Mouse (Mus musculus): ENCODE results near the gene Tuba1b.
A peak's percentile ranks its signal among the peaks of the same experiment; 100 is the strongest.
"Not testable (repeated sequence)": the region's sequence is repeated elsewhere in the genome, so short reads cannot be mapped to it uniquely, and the experiment has no call there.

The Tuba1b gene

GRCm38 (mm10) chr15:98934217-98934839 is at the start of gene Tuba1b:
Tuba1b (minus strand) TSS chr15:98934565.
- peak; percentile 93 for DNase-seq (ENCODE audit: low spot score in 2 of 2)

GRCm38 (mm10) chr15:98983431-98984081 is 49.2 kb upstream of the Tuba1b start:
- DNase-seq (ENCODE audit: low spot score in 2 of 2), result no peak

GRCm38 (mm10) chr15:98982100-98982499 is 47.7 kb upstream of the Tuba1b start:
- DNase-seq (ENCODE audit: low spot score in 2 of 2), result no peak

- no peak for DNase-seq (ENCODE audit: low spot score in 2 of 2)
Observed at GRCm38 (mm10) chr15:98980012-98980614, 45.7 kb upstream of the Tuba1b start.

GRCm38 (mm10) chr15:98978409-98979172 is 44.2 kb upstream of the Tuba1b start:
- DNase-seq (ENCODE audit: low spot score in 2 of 2), result no peak

GRCm38 (mm10) chr15:98977759-98978408 is 43.5 kb upstream of the Tuba1b start:
- DNase-seq (ENCODE audit: low spot score in 2 of 2), result peak; percentile 72 to 87

- DNase-seq (ENCODE audit: low spot score in 2 of 2), result no peak
Observed at GRCm38 (mm10) chr15:98976763-98977758, 42.7 kb upstream of the Tuba1b start.

- DNase-seq (ENCODE audit: low spot score in 2 of 2), result no peak
Observed at GRCm38 (mm10) chr15:98973015-98973614, 38.8 kb upstream of the Tuba1b start.

- not testable (repeated sequence) for DNase-seq (ENCODE audit: low spot score in 2 of 2)
Observed at GRCm38 (mm10) chr15:98971576-98972320, 37.4 kb upstream of the Tuba1b start.

- DNase-seq (ENCODE audit: low spot score in 2 of 2), result no peak
Observed at GRCm38 (mm10) chr15:98971111-98971510, 36.7 kb upstream of the Tuba1b start.

- no peak for DNase-seq (ENCODE audit: low spot score in 2 of 2)
Observed at GRCm38 (mm10) chr15:98969372-98970101, 35.2 kb upstream of the Tuba1b start.

- DNase-seq (ENCODE audit: low spot score in 2 of 2), result no peak
Observed at GRCm38 (mm10) chr15:98968701-98969371, 34.5 kb upstream of the Tuba1b start.

GRCm38 (mm10) chr15:98959531-98959930 is 25.2 kb upstream of the Tuba1b start:
- no peak for DNase-seq (ENCODE audit: low spot score in 2 of 2)

GRCm38 (mm10) chr15:98958901-98959420 is 24.6 kb upstream of the Tuba1b start:
- no peak for DNase-seq (ENCODE audit: low spot score in 2 of 2)

GRCm38 (mm10) chr15:98957475-98957874 is 23.1 kb upstream of the Tuba1b start:
- no peak for DNase-seq (ENCODE audit: low spot score in 2 of 2)

- DNase-seq (ENCODE audit: low spot score in 2 of 2), result no peak
Observed at GRCm38 (mm10) chr15:98956000-98956399, 21.6 kb upstream of the Tuba1b start.

- no peak for DNase-seq (ENCODE audit: low spot score in 2 of 2)
Observed at GRCm38 (mm10) chr15:98955324-98955723, 21.0 kb upstream of the Tuba1b start.
